ENCODE assay signal across 26 mouse cellular contexts in the genomic region with DNA sequence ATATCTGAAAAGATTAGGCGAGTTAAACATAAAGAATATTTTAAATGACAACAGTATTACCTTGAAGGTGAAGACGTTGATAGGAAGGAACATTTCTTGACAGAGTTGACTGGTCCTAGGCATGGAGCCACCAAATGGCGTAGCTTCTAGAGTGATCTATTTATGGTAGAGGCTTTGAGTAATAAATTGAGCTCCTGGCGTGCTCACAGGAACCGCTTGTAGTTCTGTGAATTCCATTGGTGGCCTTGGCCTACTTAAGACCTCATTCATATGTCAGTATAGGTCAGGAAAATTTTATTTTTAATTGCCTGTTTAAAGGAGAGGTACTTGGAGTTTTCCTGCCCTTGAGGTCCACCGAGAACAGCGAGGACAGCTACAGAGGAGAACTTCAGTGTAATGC. TPM values are rescaled to one million over a fixed set of nuclear protein-coding genes. Genes with fewer than 3 reads are reported as not detected.
A peak's percentile ranks its signal among the peaks of the same experiment; 100 is the strongest.
DNase-seq lines count a peak whose midpoint lies in the region; TF ChIP-seq lines count a peak whose summit lies in the region.
"Had no signal": no experiment of that assay in that cellular context is flagged by ENCODE, and none has a peak within 500 bp of the region (broad histone marks: within the 10 kb centered on the region; RNA-seq: fewer than 3 reads in every experiment).

No protein-coding gene starts in this region.

- TF ChIP-seq POLR2A in kidney, adult 2 months (IDR thresholded peaks at IDR 0.05; ENCODE audit: low read depth, low read length): no peak

- no peaks in the 10 kb centered on the region for H3K27me3 ChIP-seq in kidney, adult 2 months (replicated peaks; ENCODE audit: control insufficient read depth, insufficient read depth, low read length)
- H3K27me3 ChIP-seq: embryonic facial prominence, embryonic 13.5 days; forebrain, embryonic 12.5 days; forebrain, embryonic 15.5 days; heart, embryonic 13.5 days had no signal

- no peaks in the 10 kb centered on the region for H3K4me1 ChIP-seq in kidney, adult 2 months (ENCODE audit: control insufficient read depth, insufficient read depth, low read length)
- H3K4me1 ChIP-seq: embryonic facial prominence, embryonic 10.5 days; embryonic facial prominence, embryonic 13.5 days; forebrain, embryonic 12.5 days; forebrain, embryonic 15.5 days; heart, embryonic 10.5 days; heart, embryonic 13.5 days had no signal

- TF ChIP-seq CTCF in kidney, adult 2 months (conservative IDR thresholded peaks at IDR 0.05; ENCODE audit: insufficient read depth, insufficient read length, low read depth, low read length): no peak

- H3K27ac ChIP-seq in kidney, adult 2 months (ENCODE audit: insufficient read depth, low read depth, low read length): no peak overlapping the region
- H3K27ac ChIP-seq: embryonic facial prominence, embryonic 10.5 days; embryonic facial prominence, embryonic 13.5 days; forebrain, embryonic 12.5 days; forebrain, embryonic 15.5 days; heart, embryonic 10.5 days; heart, embryonic 13.5 days; hindbrain, embryonic 14.5 days; hindbrain, postnatal 0 days had no signal

- no peak overlapping the region for H3K4me3 ChIP-seq in kidney, adult 2 months (ENCODE audit: insufficient read depth, low read depth, low read length)
- H3K4me3 ChIP-seq: embryonic facial prominence, embryonic 10.5 days; embryonic facial prominence, embryonic 13.5 days; erythroblast, embryonic 14.5 days; forebrain, embryonic 12.5 days; forebrain, embryonic 15.5 days; heart, embryonic 10.5 days; heart, embryonic 13.5 days had no signal

- WGBS in kidney, adult 2 months: 78% methylated on average over 7 of the region's 7 CpGs

- DNase-seq in adrenal gland, adult 8-10 months: peak; percentile 20
- DNase-seq in adrenal gland, adult 18-20 months (ENCODE audit: low spot score in 2 of 2): no peak
- DNase-seq in kidney, adult 2 months: peak; percentile 18
- DNase-seq in kidney, adult 11 months: no peak
- peak; percentile 9 for DNase-seq in adrenal gland, postnatal 25 days
- DNase-seq in skeletal muscle tissue, adult 2 months (ENCODE audit: low read depth, low spot score): peak; percentile 4
- DNase-seq in thymus, postnatal 4 days: no peak
- DNase-seq: cerebellum, adult 11 months; cerebellum, adult 2 months; cerebellum, postnatal 10 days; cerebellum, postnatal 36 days; embryo, embryonic 11 days; gastrocnemius, postnatal 10 days; heart, postnatal 14 days; heart, postnatal 4 days; kidney, adult 8-10 months had no signal

- no peaks in the 10 kb centered on the region for H3K36me3 ChIP-seq in kidney, adult 2 months (ENCODE audit: control insufficient read depth, insufficient read depth, low read length)
- H3K36me3 ChIP-seq: forebrain, embryonic 15.5 days had no signal

RNA-seq across cellular contexts. Expression of gene Gpc6, which starts 18.6 kb away (rescaled TPM):
- 10 to 100 TPM; 12.2 to 13.8 (median 13.0) TPM for total RNA-seq in adrenal gland, adult 8-10 months (2022)
- total RNA-seq in adrenal gland, adult 18-20 months (2021): 1 to 10 TPM; 9.2 to 9.8 TPM
- polyA plus RNA-seq in kidney, adult 2 months (2012; rRNA removed): 3.4 and 3.8 TPM in 2 replicates
- total RNA-seq in adrenal gland, postnatal 25 days (2021): 11.5 and 12.1 TPM in 2 replicates
- total RNA-seq: MEL had no signal
- polyA plus RNA-seq: erythroblast, embryonic 14.5 days had no signal

Comparison
In these comparisons a context has a peak if more than half of its experiments do, and no peak if none do; other contexts are left out.
1. DNase-seq: peak in adrenal gland, adult 8-10 months (single experiment), kidney, adult 2 months (single experiment), adrenal gland, postnatal 25 days (single experiment) and skeletal muscle tissue, adult 2 months (single experiment); none in adrenal gland, adult 18-20 months (0 of 2), kidney, adult 11 months (single experiment) and thymus, postnatal 4 days (single experiment).